Mouse (Mus musculus) limb, embryonic 12.5 days (tissue): Measurements from ENCODE around the gene Olfr97. TPM values are rescaled to one million over a fixed set of nuclear protein-coding genes. Genes with fewer than 3 reads are reported as not detected.

Experiments
- ATAC-seq: fragments of 200-750 bp; cut with Nextera tagmentation; 2 replicates; pipeline ENCODE4 v1.8.0; 2017; ENCODE audit warnings: low read depth, moderate TSS enrichment; ENCODE audit not compliant: insufficient number of reproducible peaks, insufficient read depth, low FRiP score, low TSS enrichment
- H3K27ac ChIP-seq: fragments of 300-500 bp; sonication (generic); 2 replicates; pipeline ENCODE4 v1.5.1; 2016; ENCODE audit warnings: mild to moderate bottlenecking, moderate library complexity
- H3K27me3 ChIP-seq: fragments of 300-500 bp; sonication (generic); 2 replicates; pipeline ENCODE4 v1.6.1; 2016; ENCODE audit warnings: mild to moderate bottlenecking, moderate library complexity
- H3K36me3 ChIP-seq: fragments of 300-500 bp; sonication (generic); 2 replicates; pipeline ENCODE4 v1.6.1; 2016; ENCODE audit warnings: mild to moderate bottlenecking, moderate library complexity
- H3K4me1 ChIP-seq: fragments of 300-500 bp; sonication (generic); replicated peaks from 2 replicates; pipeline ENCODE4 v1.6.1; 2016
- H3K4me2 ChIP-seq: fragments of 300-500 bp; sonication (generic); 2 replicates; pipeline ENCODE4 v1.6.1; 2016; ENCODE audit warnings: mild to moderate bottlenecking, moderate library complexity
- H3K4me3 ChIP-seq: fragments of 300-500 bp; sonication (generic); replicated peaks from 2 replicates; pipeline ENCODE4 v1.5.1; 2016; ENCODE audit warnings: mild to moderate bottlenecking
- H3K9ac ChIP-seq: fragments of 300-500 bp; sonication (generic); replicated peaks from 2 replicates; pipeline ENCODE4 v1.6.1; 2016; ENCODE audit warnings: mild to moderate bottlenecking, moderate library complexity
- H3K9me3 ChIP-seq: fragments of 300-500 bp; sonication (generic); 2 replicates; pipeline ENCODE4 v1.6.1; 2016; ENCODE audit warnings: mild to moderate bottlenecking, moderate library complexity
- WGBS: fragments of 180-500 bp; shearing (Covaris S2); methylation state at CpG from one replicate; pipeline ENCODE4 v1.1.7; 2016; 5-methylcytosine and 5-hydroxymethylcytosine counted together
- polyA plus RNA-seq: library from polyadenylated mRNA; unstranded; fragments of >200 nt; fragmentation: Nextera tagmentation; extraction: Ambion mirVana; gene quantifications from 2 replicates; pipeline ENCODE4 v1.2.1, GENCODE M21; 2016

The Olfr97 gene
- polyA plus RNA-seq, 1 experiment from 2014 or later, result not detected

- Histone ChIP-seq H3K4me2 (no peak overlapping the region), H3K4me1 (no peaks in the 10 kb centered on the region), H3K9ac (no peak overlapping the region), H3K4me3 (no peak overlapping the region), H3K9me3 (no peaks in the 10 kb centered on the region), H3K27ac (no peak overlapping the region), H3K36me3 (no peaks in the 10 kb centered on the region), H3K27me3 (peaks cover 32% of the 10 kb centered on the region)
- 93% methylated on average over 5 of the region's 5 CpGs for WGBS
- ATAC-seq, result no peak
Observed at GRCm38 (mm10) chr17:37194782-37195181, 42.3 kb downstream of the Olfr97 start.

- peaks cover 31% of the 10 kb centered on the region for H3K27me3 ChIP-seq
- ATAC-seq, result no peak
- no peaks in the 10 kb centered on the region for H3K4me1 ChIP-seq
- H3K36me3 ChIP-seq, result no peaks in the 10 kb centered on the region
- no peak within 1 kb of the TSS for H3K4me2 ChIP-seq
- 85% methylated on average over 2 of the region's 2 CpGs for WGBS
- H3K4me3 ChIP-seq, result no peak within 1 kb of the TSS
- no peak within 1 kb of the TSS for H3K27ac ChIP-seq
- no peak within 1 kb of the TSS for H3K9ac ChIP-seq
- H3K9me3 ChIP-seq, result no peaks in the 10 kb centered on the region
Observed at GRCm38 (mm10) chr17:37193656-37194055, 43.5 kb downstream of the Olfr97 start, which contains the start of gene Ubd. Ubd (plus strand) TSS chr17:37193892.

GRCm38 (mm10) chr17:37193032-37193431 lies 44.1 kb downstream of the Olfr97 start:
- no peak for ATAC-seq

GRCm38 (mm10) chr17:37190711-37191110 lies 46.4 kb downstream of the Olfr97 start:
- Histone ChIP-seq H3K9ac (no peak overlapping the region), H3K4me2 (no peak overlapping the region), H3K36me3 (no peaks in the 10 kb centered on the region), H3K27me3 (peaks cover 4% of the 10 kb centered on the region; the same call in 1 of the 2 replicates), H3K4me3 (no peak overlapping the region), H3K9me3 (no peaks in the 10 kb centered on the region), H3K4me1 (no peaks in the 10 kb centered on the region), H3K27ac (no peak overlapping the region)
- no peak for ATAC-seq
- WGBS, result 49% methylated on average over 2 of the region's 2 CpGs

More at GRCm38 (mm10) chr17:37193032-37193431, 44.1 kb downstream of the Olfr97 start:
- Histone ChIP-seq H3K4me1 (no peaks in the 10 kb centered on the region), H3K27ac (no peak overlapping the region), H3K4me3 (no peak overlapping the region), H3K9me3 (no peaks in the 10 kb centered on the region), H3K9ac (no peak overlapping the region), H3K4me2 (no peak overlapping the region), H3K27me3 (peaks cover 25% of the 10 kb centered on the region), H3K36me3 (no peaks in the 10 kb centered on the region)

- ATAC-seq, result no peak
- no peak overlapping the region for H3K4me3 ChIP-seq
- no peak overlapping the region for H3K4me2 ChIP-seq
- H3K9ac ChIP-seq, result no peak overlapping the region
- no peaks in the 10 kb centered on the region for H3K9me3 ChIP-seq
- H3K27me3 ChIP-seq, result no peaks in the 10 kb centered on the region
- H3K27ac ChIP-seq, result no peak overlapping the region
- H3K4me1 ChIP-seq, result no peaks in the 10 kb centered on the region
- H3K36me3 ChIP-seq, result no peaks in the 10 kb centered on the region
- WGBS, result 44% methylated on average over 6 of the region's 6 CpGs
Observed at GRCm38 (mm10) chr17:37185474-37185873, 51.7 kb downstream of the Olfr97 start.

Other genes starting within 250 kb of the Olfr97 start
- gene H2-M5, start 247.8 kb downstream of the Olfr97 start, polyA plus RNA-seq, result 1.4 and 1.9 TPM in 2 replicates
- gene Zfp57, start 236.2 kb downstream of the Olfr97 start, polyA plus RNA-seq, result 124 and 130 TPM in 2 replicates
- 0.24 TPM in 1 of 2 replicates, not detected in the other for gene Mog, start 213.9 kb downstream of the Olfr97 start, polyA plus RNA-seq
- 18.0 and 18.1 TPM in 2 replicates for gene Gabbr1, start 191.4 kb downstream of the Olfr97 start, polyA plus RNA-seq
- 0.08 TPM in 1 of 2 replicates, not detected in the other for gene Olfr90, start 148.8 kb downstream of the Olfr97 start, polyA plus RNA-seq
- not detected in 2 replicates for gene Olfr91, start 139.1 kb downstream of the Olfr97 start, polyA plus RNA-seq
- gene Olfr92, start 117.2 kb downstream of the Olfr97 start, polyA plus RNA-seq, result not detected in 2 replicates
- gene Olfr93, start 75.8 kb downstream of the Olfr97 start, polyA plus RNA-seq, result not detected in 2 replicates
- gene Ubd, start 43.4 kb downstream of the Olfr97 start, polyA plus RNA-seq, result not detected in 2 replicates
- gene Olfr94, start 36.3 kb downstream of the Olfr97 start, polyA plus RNA-seq, result not detected in 2 replicates
- gene Olfr95, start 24.2 kb downstream of the Olfr97 start, polyA plus RNA-seq, result not detected in 2 replicates
- gene Olfr96, start 17.2 kb downstream of the Olfr97 start, polyA plus RNA-seq, result not detected in 2 replicates
- gene Olfr98, start 26.4 kb upstream of the Olfr97 start, polyA plus RNA-seq, result not detected in 2 replicates
- 1.6 and 1.8 TPM in 2 replicates for gene H2-M3, start 32.9 kb upstream of the Olfr97 start, polyA plus RNA-seq
- not detected in 2 replicates for gene Olfr99, start 46.1 kb upstream of the Olfr97 start, polyA plus RNA-seq
- gene Olfr101, start 67.0 kb upstream of the Olfr97 start, polyA plus RNA-seq, result not detected in 2 replicates
- gene Olfr102, start 79.7 kb upstream of the Olfr97 start, polyA plus RNA-seq, result not detected in 2 replicates
- not detected in 2 replicates for gene Olfr103, start 102.4 kb upstream of the Olfr97 start, polyA plus RNA-seq
- gene Olfr104-ps, start 122.3 kb upstream of the Olfr97 start, polyA plus RNA-seq, result not detected in 2 replicates
- gene Olfr105-ps, start 141.7 kb upstream of the Olfr97 start, polyA plus RNA-seq, result not detected in 2 replicates
- gene Olfr106-ps, start 153.1 kb upstream of the Olfr97 start, polyA plus RNA-seq, result not detected in 2 replicates
- not detected in 2 replicates for gene Olfr107, start 161.9 kb upstream of the Olfr97 start, polyA plus RNA-seq
- gene Olfr108, start 208.2 kb upstream of the Olfr97 start, polyA plus RNA-seq, result not detected in 2 replicates
- not detected in 2 replicates for gene Olfr109, start 221.6 kb upstream of the Olfr97 start, polyA plus RNA-seq
- gene H2-M2, start 246.2 kb upstream of the Olfr97 start, polyA plus RNA-seq, result not detected in 2 replicates